Mouse (Mus musculus): Measurements from ENCODE around the gene Cpne6. TPM values are rescaled to one million over a fixed set of nuclear protein-coding genes. Genes with fewer than 3 reads are reported as not detected.
A peak's percentile ranks its signal among the peaks of the same experiment; 100 is the strongest.

The Cpne6 gene
- total and polyA plus RNA-seq, 3 experiments: not detected

GRCm38 (mm10) chr14:55536116-55536745 is 26.0 kb downstream of the Cpne6 start:
- Histone ChIP-seq H3K36me3 (ENCODE audit: control insufficient read depth in 1 of 2, insufficient read depth in 2 of 2, low read length in 2 of 2) (peaks cover 0 to 8% of the 10 kb centered on the region in 2 experiments; a peak in 2 of 4 replicates), H3K27ac (ENCODE audit: control insufficient read depth, low read depth, low read length) (no peak overlapping the region), H3K4me1 (ENCODE audit: control insufficient read depth in 1 of 2, insufficient read depth in 2 of 2, low read length in 2 of 2) (peaks cover 2 to 10% of the 10 kb centered on the region in 2 experiments; a peak in 3 of 4 replicates), H3K9me3 (replicated peaks; ENCODE audit: insufficient read depth, low read length) (no peaks in the 10 kb centered on the region), H3K27me3 (ENCODE audit: control insufficient read depth in 1 of 2, insufficient read depth in 2 of 2, low read length in 2 of 2) (0 out of 4 replicates have a peak, but pooled peaks cover 0 to under 1% of the 10 kb centered on the region in 2 experiments), H3K4me3 (ENCODE audit: control insufficient read depth in 1 of 2, insufficient read depth in 1 of 2, low read depth in 2 of 2, low read length in 2 of 2) (no peak overlapping the region), H3K79me2 (ENCODE audit: control insufficient read depth, insufficient read depth, low read length, poor library complexity) (peaks cover 10% of the 10 kb centered on the region), H3K9ac (ENCODE audit: control insufficient read depth, low read depth, low read length, poor library complexity, severe bottlenecking) (no peak overlapping the region)
- peak; percentile 53 for DNase-seq (ENCODE audit: low read depth, low spot score)
- TF ChIP-seq SMC3 (IDR thresholded peaks at IDR 0.05; ENCODE audit: low read depth, low read length) (peak; percentile 67), MAX (IDR thresholded peaks at IDR 0.05; ENCODE audit: low read length) (no peak), ZC3H11A (IDR thresholded peaks at IDR 0.05; ENCODE audit: low read depth, low read length) (peak; percentile 29), USF1 (IDR thresholded peaks at IDR 0.05; ENCODE audit: low read depth, low read length) (no peak), MAFK (IDR thresholded peaks at IDR 0.05; ENCODE audit: borderline replicate concordance, low read depth, low read length) (no peak), KAT2A (conservative IDR thresholded peaks at IDR 0.05; ENCODE audit: low read depth, low read length) (no peak), GATA1 (IDR thresholded peaks at IDR 0.05; ENCODE audit: low read depth, low read length) (no peak), NRF1 (IDR thresholded peaks at IDR 0.05; ENCODE audit: insufficient read depth, low read depth, low read length, poor library complexity, severe bottlenecking) (no peak), MXI1 (IDR thresholded peaks at IDR 0.05; ENCODE audit: low read depth, low read length) (no peak), CTCF (IDR thresholded peaks at IDR 0.05 in 2 of 3, conservative IDR thresholded peaks at IDR 0.05 in 1 of 3; ENCODE audit: control insufficient read depth in 1 of 3, insufficient read depth in 1 of 3, low read depth in 2 of 3, low read length in 3 of 3, poor library complexity in 1 of 3, severe bottlenecking in 1 of 3) (peak; percentile 75 to 85 (median 79)), ZMIZ1 (IDR thresholded peaks at IDR 0.05; ENCODE audit: low read depth, low read length) (no peak), TAL1 (IDR thresholded peaks at IDR 0.05; ENCODE audit: low read length) (no peak), RAD21 (IDR thresholded peaks at IDR 0.05; ENCODE audit: low read depth, low read length) (peak; percentile 39), MYC (IDR thresholded peaks at IDR 0.05; ENCODE audit: low read depth, low read length) (no peak), MEF2A (IDR thresholded peaks at IDR 0.05; ENCODE audit: extremely low read depth, insufficient replicate concordance, low read depth, low read length, poor library complexity, severe bottlenecking) (no peak)

- no peaks in the 10 kb centered on the region for H3K9me3 ChIP-seq (replicated peaks; ENCODE audit: insufficient read depth, low read length)
- DNase-seq (ENCODE audit: low read depth, low spot score): peak; percentile 98
- H3K27ac ChIP-seq (ENCODE audit: control insufficient read depth, low read depth, low read length): peak within 1 kb of the TSS; percentile 90
- H3K79me2 ChIP-seq (ENCODE audit: control insufficient read depth, insufficient read depth, low read length, poor library complexity): peaks cover 15% of the 10 kb centered on the region
- H3K4me1 ChIP-seq (ENCODE audit: control insufficient read depth in 1 of 2, insufficient read depth in 2 of 2, low read length in 2 of 2): peaks cover 8 to 17% of the 10 kb centered on the region in 2 experiments
- H3K27me3 ChIP-seq (ENCODE audit: control insufficient read depth in 1 of 2, insufficient read depth in 2 of 2, low read length in 2 of 2): no peaks in the 10 kb centered on the region
- H3K9ac ChIP-seq (ENCODE audit: control insufficient read depth, low read depth, low read length, poor library complexity, severe bottlenecking): peak within 1 kb of the TSS; percentile 93
- peak within 1 kb of the TSS; percentile 88 to 94 for H3K4me3 ChIP-seq (ENCODE audit: control insufficient read depth in 1 of 2, insufficient read depth in 1 of 2, low read depth in 2 of 2, low read length in 2 of 2)
- H3K36me3 ChIP-seq (ENCODE audit: control insufficient read depth in 1 of 2, insufficient read depth in 2 of 2, low read length in 2 of 2): peaks cover 7 to 17% of the 10 kb centered on the region in 2 experiments
- no peak for TF ChIP-seq E2F4 (IDR thresholded peaks at IDR 0.05; ENCODE audit: borderline replicate concordance, low read depth, low read length)
- peak; percentile 41 to 77; a peak in 2 of 4 replicates for TF ChIP-seq POLR2A (IDR thresholded peaks at IDR 0.05; ENCODE audit: control insufficient read depth in 1 of 2, insufficient read depth in 1 of 2, low read depth in 1 of 2, low read length in 2 of 2, poor library complexity in 1 of 2)
- no peak for TF ChIP-seq CHD2 (IDR thresholded peaks at IDR 0.05; ENCODE audit: low read length)
- TF ChIP-seq UBTF (IDR thresholded peaks at IDR 0.05; ENCODE audit: borderline replicate concordance, insufficient read depth, low read depth, low read length): no peak
- TF ChIP-seq MAFK (IDR thresholded peaks at IDR 0.05; ENCODE audit: borderline replicate concordance, low read depth, low read length): no peak
- no peak for TF ChIP-seq GATA1 (IDR thresholded peaks at IDR 0.05; ENCODE audit: low read depth, low read length)
- TF ChIP-seq RAD21 (IDR thresholded peaks at IDR 0.05; ENCODE audit: low read depth, low read length): no peak
- peak; percentile 51 for TF ChIP-seq TCF12 (IDR thresholded peaks at IDR 0.05; ENCODE audit: low read depth, low read length)
- peak; percentile 47; the same call in 1 of the 2 replicates for TF ChIP-seq KAT2A (conservative IDR thresholded peaks at IDR 0.05; ENCODE audit: low read depth, low read length)
- peak; percentile 82 for TF ChIP-seq SIN3A (IDR thresholded peaks at IDR 0.05; ENCODE audit: low read length)
- TF ChIP-seq EP300 (IDR thresholded peaks at IDR 0.05; ENCODE audit: low read depth in 1 of 2, low read length in 2 of 2): peak in 1 of 2 experiments; percentile 34; a peak in 1 of 4 replicates
- TF ChIP-seq NELFE (IDR thresholded peaks at IDR 0.05; ENCODE audit: low read depth, low read length): peak; percentile 75
- peak; percentile 88 for TF ChIP-seq MAX (IDR thresholded peaks at IDR 0.05; ENCODE audit: low read length)
- TF ChIP-seq ZMIZ1 (IDR thresholded peaks at IDR 0.05; ENCODE audit: low read depth, low read length): peak; percentile 83
- peak; percentile 56; the same call in 1 of the 2 replicates for TF ChIP-seq ETS1 (IDR thresholded peaks at IDR 0.05; ENCODE audit: low read depth, low read length)
- peak; percentile 92 for TF ChIP-seq POLR2AphosphoS2 (IDR thresholded peaks at IDR 0.05; ENCODE audit: low read length)
- TF ChIP-seq MAZ (IDR thresholded peaks at IDR 0.05; ENCODE audit: low read depth, low read length): peak; percentile 78; the same call in 1 of the 2 replicates
- 0 out of 2 replicates have a peak, but pooled peaks have one; percentile 73 for TF ChIP-seq TBP (IDR thresholded peaks at IDR 0.05; ENCODE audit: low read depth, low read length)
- TF ChIP-seq MYC (IDR thresholded peaks at IDR 0.05; ENCODE audit: low read depth, low read length): peak; percentile 95
- peak; percentile 68 for TF ChIP-seq HCFC1 (IDR thresholded peaks at IDR 0.05; ENCODE audit: low read depth, low read length)
Observed at GRCm38 (mm10) chr14:55540067-55540786, 30.0 kb downstream of the Cpne6 start, which contains the start of gene Pck2. TSS of gene Pck2 (plus strand) at chr14:55540266.
